Mouse (Mus musculus) adipose tissue, adult 10 weeks (tissue): ENCODE results near the gene Olfr669. TPM values are rescaled to one million over a fixed set of nuclear protein-coding genes. Genes with fewer than 3 reads are reported as not detected.

ENCODE experiments used
- polyA plus RNA-seq: library from polyadenylated mRNA; stranded (reverse); fragments of 350-450 nt; fragmentation: Illumina TruSeq; extraction: RNeasy Lipid Tissue Mini Kit (QIAGEN cat#74804); gene quantifications from one replicate; pipeline ENCODE4 v1.2.3, GENCODE M21; 2014; ENCODE audit warnings: low read depth, low replicate concordance

The Olfr669 gene
- not detected for polyA plus RNA-seq

DNA sequence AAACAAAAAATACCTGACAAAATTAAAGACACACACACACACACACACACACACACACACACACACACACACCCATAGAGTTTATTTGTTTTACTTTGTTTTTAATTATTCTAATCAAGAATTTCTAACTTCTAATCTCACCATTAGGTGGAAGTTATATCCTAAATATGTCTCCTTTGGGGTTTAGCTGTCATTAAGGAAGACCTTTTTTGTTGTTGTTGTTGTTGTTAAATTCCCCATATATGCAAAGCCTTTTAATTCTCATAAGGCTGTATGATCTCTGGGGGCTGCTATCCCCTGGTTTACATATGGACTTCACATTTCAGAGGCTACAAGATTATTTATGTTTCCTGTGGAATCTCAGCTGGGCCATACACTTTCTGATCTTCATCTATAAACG, at the start of gene Olfr669:
Olfr669 (plus strand) TSS at position 301 of the 400 bp plus-strand sequence.

DNA sequence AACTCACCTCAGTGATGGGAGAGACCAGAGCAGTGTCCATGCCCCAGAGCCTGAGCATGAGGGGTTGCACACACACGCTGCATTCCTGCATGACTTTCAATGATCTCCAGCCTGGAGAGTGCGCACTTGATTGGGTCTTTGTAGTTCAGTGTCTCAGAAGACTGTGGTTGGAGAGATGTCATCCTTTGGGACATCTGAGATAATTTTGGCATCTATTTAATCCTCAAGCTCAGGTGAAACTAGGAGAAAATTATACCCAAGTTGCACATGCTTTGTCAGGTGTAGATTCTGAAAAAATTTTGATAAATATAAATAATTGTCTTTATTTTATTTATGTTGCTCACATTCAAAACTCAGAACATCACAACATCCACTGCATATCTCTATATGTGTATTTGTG, 38.2 kb upstream of the Olfr669 start, which contains the start of gene Olfr666:
Olfr666 (minus strand) TSS at position 101 of the 400 bp plus-strand sequence.

DNA sequence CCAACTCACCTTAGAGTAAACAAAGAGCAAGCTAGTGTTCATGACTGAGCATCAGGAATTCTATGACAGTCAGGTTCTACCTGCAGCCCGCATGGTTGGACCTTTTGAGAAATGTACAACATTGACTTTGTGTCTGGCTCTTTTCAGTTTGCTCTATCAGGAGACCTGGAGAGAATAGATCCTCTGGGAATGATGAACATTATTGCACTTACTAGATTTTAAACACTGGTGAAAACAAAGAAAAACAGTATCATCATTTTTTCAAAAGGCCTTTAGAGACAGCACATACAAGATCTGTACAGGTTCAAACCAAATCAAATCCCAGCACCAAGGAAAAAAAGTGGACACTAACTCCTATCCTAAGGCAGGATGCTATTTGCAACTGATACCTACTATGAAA, 12.7 kb upstream of the Olfr669 start, which contains the start of gene Olfr667:
Olfr667 (minus strand) TSS at position 101 of the 400 bp plus-strand sequence.

DNA sequence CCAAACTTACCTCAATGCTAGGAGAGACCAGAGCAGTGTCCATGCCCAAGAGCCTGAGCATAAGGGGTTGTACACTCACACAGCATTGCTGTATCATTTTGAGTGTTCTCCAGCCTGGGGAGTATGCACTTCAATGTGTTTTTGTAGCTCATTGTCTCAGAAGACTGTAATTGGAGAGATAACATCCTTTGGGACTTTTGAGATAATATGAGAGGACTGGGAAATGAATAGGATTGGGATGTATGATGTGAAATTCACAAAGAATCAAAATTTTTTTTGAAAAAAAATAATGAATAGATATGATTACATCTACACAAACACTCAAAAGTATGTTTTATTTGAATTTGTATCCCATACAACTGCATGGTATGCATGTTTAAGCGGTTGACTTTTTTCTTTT, 6.1 kb upstream of the Olfr669 start, which contains the start of gene Olfr668:
Olfr668 (minus strand) TSS at position 101 of the 400 bp plus-strand sequence.

DNA sequence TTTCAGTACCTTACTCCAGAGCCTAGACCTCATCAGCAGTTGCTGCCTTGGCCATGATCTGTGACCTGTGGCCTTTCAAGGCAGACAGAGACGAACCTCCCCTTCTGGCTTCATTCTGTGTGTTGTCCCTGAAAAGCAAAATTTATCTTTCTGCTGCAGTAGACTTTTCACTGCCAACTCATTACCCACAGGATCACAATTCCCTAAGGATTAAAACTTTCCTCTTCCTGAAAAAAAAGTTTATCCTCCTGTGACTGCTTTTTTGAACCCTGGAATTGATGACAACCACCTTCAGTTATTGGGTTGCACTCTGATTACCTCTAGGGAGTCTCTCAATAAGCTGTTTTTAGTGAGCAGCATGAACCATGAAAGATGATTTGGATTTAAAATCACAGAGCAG, 28.5 kb downstream of the Olfr669 start, which contains the start of gene Olfr670:
Olfr670 (minus strand) TSS at position 101 of the 400 bp plus-strand sequence.

DNA sequence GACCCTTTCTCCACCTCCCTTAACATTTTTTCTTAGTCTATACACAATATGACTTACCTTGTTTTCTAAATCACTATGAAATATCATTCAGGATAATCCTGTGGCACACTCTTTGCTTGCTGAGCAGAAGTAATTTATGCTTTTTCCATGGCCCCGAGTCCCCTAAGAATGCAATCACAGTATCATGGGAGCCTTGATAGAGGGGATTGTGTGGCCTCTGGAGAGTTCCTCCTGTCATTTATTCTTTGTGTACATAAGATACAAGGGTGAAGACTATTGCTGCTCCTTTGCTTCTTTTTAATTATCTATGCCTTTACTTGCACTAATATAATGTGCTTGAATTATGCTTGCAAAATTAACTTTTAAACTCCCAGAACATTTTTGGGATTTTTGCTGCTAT, 45.0 kb downstream of the Olfr669 start, which contains the start of gene Olfr671:
Olfr671 (minus strand) TSS at position 101 of the 400 bp plus-strand sequence.

Other genes starting within 250 kb of the Olfr669 start
- not detected for gene Olfr661, start 247.7 kb upstream of the Olfr669 start, polyA plus RNA-seq
- not detected for gene Usp17le, start 156.8 kb upstream of the Olfr669 start, polyA plus RNA-seq
- 0.22 TPM for gene Usp17lb, start 91.6 kb upstream of the Olfr669 start, polyA plus RNA-seq
- not detected for gene Usp17la, start 77.2 kb upstream of the Olfr669 start, polyA plus RNA-seq
- gene Olfr665, start 56.2 kb upstream of the Olfr669 start, polyA plus RNA-seq, result not detected
- 0.20 TPM for gene Olfr666, start 38.3 kb upstream of the Olfr669 start, polyA plus RNA-seq
- not detected for gene Olfr667, start 12.8 kb upstream of the Olfr669 start, polyA plus RNA-seq
- not detected for gene Olfr668, start 6.2 kb upstream of the Olfr669 start, polyA plus RNA-seq
- not detected for gene Olfr670, start 28.4 kb downstream of the Olfr669 start, polyA plus RNA-seq
- gene Olfr671, start 44.9 kb downstream of the Olfr669 start, polyA plus RNA-seq, result not detected
- gene Olfr672, start 67.8 kb downstream of the Olfr669 start, polyA plus RNA-seq, result not detected
- not detected for gene Olfr675, start 94.2 kb downstream of the Olfr669 start, polyA plus RNA-seq
- gene Olfr676, start 98.5 kb downstream of the Olfr669 start, polyA plus RNA-seq, result not detected
- gene Olfr677, start 117.1 kb downstream of the Olfr669 start, polyA plus RNA-seq, result not detected
- not detected for gene Olfr678, start 130.2 kb downstream of the Olfr669 start, polyA plus RNA-seq
- not detected for gene Olfr679, start 147.0 kb downstream of the Olfr669 start, polyA plus RNA-seq
- gene Olfr680-ps1, start 158.6 kb downstream of the Olfr669 start, polyA plus RNA-seq, result not detected
- gene Olfr681, start 182.6 kb downstream of the Olfr669 start, polyA plus RNA-seq, result not detected
- gene Olfr683, start 212.8 kb downstream of the Olfr669 start, polyA plus RNA-seq, result not detected
- gene Olfr684, start 229.4 kb downstream of the Olfr669 start, polyA plus RNA-seq, result not detected